Mouse (Mus musculus) liver, postnatal 0 days (tissue): ENCODE measurements around the gene Ern1. TPM values are rescaled to one million over a fixed set of nuclear protein-coding genes. Genes with fewer than 3 reads are reported as not detected.

ENCODE experiments used
- ATAC-seq: fragments of 200-750 bp; cut with Nextera tagmentation; 2 replicates; pipeline ENCODE4 v1.8.0; 2017; ENCODE audit warnings: mild to moderate bottlenecking, moderate library complexity
- DNase-seq: peaks from one replicate; pipeline ENCODE4 v3.0.0-alpha.2; 2016
- H3K27ac ChIP-seq: fragments of 300-500 bp; sonication (generic); 2 replicates; pipeline ENCODE4 v1.5.1; 2014; ENCODE audit warnings: antibody characterized with exemption, moderate library complexity, mild to moderate bottlenecking, low read depth
- H3K27me3 ChIP-seq: fragments of 300-500 bp; sonication (generic); 2 replicates; pipeline ENCODE4 v1.6.1; 2014; ENCODE audit warnings: low read length, control low read depth, mixed read lengths; ENCODE audit not compliant: insufficient read depth
- H3K36me3 ChIP-seq: fragments of 300-500 bp; sonication (generic); replicated peaks from 2 replicates; pipeline ENCODE4 v1.6.1; 2014; ENCODE audit warnings: mild to moderate bottlenecking, control low read depth, low read length, moderate library complexity, mixed read lengths; ENCODE audit not compliant: insufficient read depth
- H3K4me1 ChIP-seq: fragments of 300-500 bp; sonication (generic); 2 replicates; pipeline ENCODE4 v1.6.1; 2014; ENCODE audit warnings: antibody characterized with exemption, mild to moderate bottlenecking, control low read depth; ENCODE audit not compliant: insufficient read depth
- H3K4me2 ChIP-seq: fragments of 300-500 bp; sonication (generic); 2 replicates; pipeline ENCODE4 v1.6.1; 2014; ENCODE audit warnings: low read depth, mild to moderate bottlenecking, low read length, moderate library complexity, mixed read lengths
- H3K4me3 ChIP-seq: fragments of 300-500 bp; sonication (generic); 2 replicates; pipeline ENCODE4 v1.5.1; 2014; ENCODE audit warnings: low read depth, low read length
- H3K9ac ChIP-seq: fragments of 300-500 bp; sonication (generic); replicated peaks from 2 replicates; pipeline ENCODE4 v1.6.1; 2014; ENCODE audit warnings: mild to moderate bottlenecking, moderate library complexity
- H3K9me3 ChIP-seq: fragments of 300-500 bp; sonication (generic); 2 replicates; pipeline ENCODE4 v1.6.1; 2016; ENCODE audit warnings: mild to moderate bottlenecking, control low read depth, low read length, mixed read lengths
- CTCF ChIP-seq: sonication (generic); IDR thresholded peaks from 2 replicates; pipeline ENCODE4 v1.5.1; 2016; ENCODE audit warnings: antibody characterized with exemption, low read depth
- EP300 ChIP-seq: IDR thresholded peaks from 2 replicates; pipeline ENCODE4 v1.6.1; 2016; ENCODE audit warnings: antibody characterized with exemption, low read depth, mild to moderate bottlenecking
- WGBS: fragments of 180-500 bp; shearing (Covaris S2); extraction: QIAGEN DNeasy Blood & Tissue Kit; methylation state at CpG from one replicate; pipeline ENCODE4 v1.1.7; 2014; ENCODE audit not compliant: insufficient replicate concordance; 5-methylcytosine and 5-hydroxymethylcytosine counted together
- polyA plus RNA-seq: library from polyadenylated mRNA; unstranded; fragments of >200 nt; fragmentation: Nextera tagmentation; extraction: Ambion mirVana; gene quantifications from 2 replicates; pipeline ENCODE4 v1.2.1, GENCODE M21; 2015

The Ern1 gene
- polyA plus RNA-seq, 1 experiment from 2014 or later, result 2.9 TPM

DNA sequence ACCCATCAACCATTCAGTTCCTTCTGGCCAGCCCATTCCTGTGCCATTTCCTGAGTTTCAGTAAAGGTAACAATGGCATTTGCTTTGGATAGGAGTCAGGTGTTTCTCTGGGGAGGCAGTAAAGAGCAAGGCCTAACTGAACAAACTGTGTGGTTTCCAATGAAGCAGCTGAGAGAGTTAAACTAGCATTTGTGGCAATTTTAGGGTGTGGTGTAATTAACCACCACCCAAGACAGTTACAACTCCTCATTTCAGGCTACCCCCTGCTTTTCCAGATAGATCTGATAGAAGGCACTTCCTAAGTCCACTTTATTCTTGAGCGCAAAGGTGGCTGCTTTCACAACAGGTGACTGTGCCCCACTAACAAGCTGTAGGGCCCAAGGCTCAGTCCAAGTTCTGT is 19.1 kb downstream of the Ern1 start:
- 54% methylated on average over 1 of the region's 1 CpGs for WGBS
- TF ChIP-seq CTCF (no peak), EP300 (no peak)
- H3K27me3 ChIP-seq, result no peaks in the 10 kb centered on the region
- H3K9ac ChIP-seq, result no peak overlapping the region
- H3K9me3 ChIP-seq, result no peaks in the 10 kb centered on the region
- DNase-seq (no peak), ATAC-seq (no peak)
- no peak overlapping the region for H3K4me2 ChIP-seq
- H3K36me3 ChIP-seq, result no peaks in the 10 kb centered on the region
- peaks cover 25% of the 10 kb centered on the region for H3K4me1 ChIP-seq
- no peak overlapping the region for H3K27ac ChIP-seq
- H3K4me3 ChIP-seq, result no peak overlapping the region

DNA sequence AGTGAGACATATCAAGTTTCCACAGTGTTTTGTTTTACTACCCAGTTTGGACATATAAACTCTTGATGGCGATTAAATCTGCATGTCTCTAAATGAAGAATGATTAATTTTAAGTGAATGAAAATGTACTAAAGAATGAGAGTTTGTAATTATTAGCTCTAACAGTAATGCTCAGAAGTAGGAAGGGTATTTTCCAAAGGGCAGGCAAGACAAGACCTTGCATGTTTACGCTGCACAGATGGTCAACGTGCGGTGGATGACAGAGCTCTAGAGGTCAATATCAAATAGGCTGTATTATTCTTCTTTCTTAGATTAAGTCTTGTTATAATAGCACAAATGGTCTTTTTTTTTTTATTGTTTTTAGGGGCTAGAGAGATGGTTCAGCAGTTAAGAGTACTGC is 21.7 kb downstream of the Ern1 start:
- H3K4me2 ChIP-seq, result no peak overlapping the region
- H3K4me3 ChIP-seq, result no peak overlapping the region
- ATAC-seq (no peak), DNase-seq (no peak)
- WGBS, result 70% methylated on average over 4 of the region's 4 CpGs
- H3K4me1 ChIP-seq, result peaks cover 34% of the 10 kb centered on the region
- H3K9ac ChIP-seq, result no peak overlapping the region
- no peak for TF ChIP-seq EP300
- H3K36me3 ChIP-seq, result no peaks in the 10 kb centered on the region
- no peak overlapping the region for H3K27ac ChIP-seq
- no peaks in the 10 kb centered on the region for H3K27me3 ChIP-seq
- no peaks in the 10 kb centered on the region for H3K9me3 ChIP-seq

- no peak for ATAC-seq
- WGBS, result 95% methylated on average over 1 of the region's 1 CpGs
- H3K27ac ChIP-seq, result no peak overlapping the region
- no peak overlapping the region for H3K9ac ChIP-seq
- H3K4me3 ChIP-seq, result no peak overlapping the region
- no peak for DNase-seq
- H3K9me3 ChIP-seq, result no peaks in the 10 kb centered on the region
- H3K36me3 ChIP-seq, result no peaks in the 10 kb centered on the region
- peaks cover 34% of the 10 kb centered on the region for H3K4me1 ChIP-seq
- H3K27me3 ChIP-seq, result no peaks in the 10 kb centered on the region
- no peak overlapping the region for H3K4me2 ChIP-seq
- no peak for TF ChIP-seq CTCF
Observed at GRCm38 (mm10) chr11:106465545-106465903, 22.1 kb downstream of the Ern1 start.

DNA sequence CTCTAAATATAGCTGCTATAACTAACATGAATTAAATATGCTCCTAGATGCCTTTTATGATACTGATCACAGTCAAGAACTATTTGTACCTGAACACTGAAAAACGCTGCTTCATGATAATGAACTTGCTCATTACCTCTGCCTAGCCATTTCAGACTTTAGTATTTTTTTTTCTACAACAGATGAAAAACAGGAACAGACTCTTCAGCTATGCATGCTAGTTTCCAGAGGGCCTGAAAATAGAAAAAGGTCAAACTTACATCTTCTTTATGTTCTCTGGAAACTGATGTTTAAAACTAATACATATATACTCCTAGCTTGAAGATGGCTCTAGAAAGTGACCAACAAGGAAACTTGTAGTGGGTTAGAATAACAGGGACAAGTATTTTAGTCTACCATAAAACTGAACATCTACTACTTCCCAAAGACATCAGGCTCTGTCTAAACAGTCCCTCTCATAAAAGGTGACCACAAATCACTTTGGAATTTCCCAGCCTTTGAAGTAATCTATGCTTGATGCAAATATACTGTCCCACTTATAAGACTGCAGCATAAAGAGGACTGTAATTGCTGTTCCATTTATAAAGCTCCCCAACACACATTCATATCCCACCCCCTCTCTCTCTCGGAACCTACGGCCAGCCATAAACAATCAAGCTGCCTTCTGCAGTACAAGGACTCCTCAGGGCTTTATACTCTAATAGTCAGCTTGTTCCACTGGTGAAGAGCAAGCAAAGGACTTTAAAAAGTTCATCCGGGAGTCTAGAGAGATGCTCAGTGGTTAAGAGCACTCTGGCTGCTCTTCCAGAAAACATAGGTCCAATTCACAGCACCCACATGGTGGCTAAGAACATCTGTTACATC is 22.7 kb downstream of the Ern1 start:
- H3K27me3 ChIP-seq, result no peaks in the 10 kb centered on the region
- no peaks in the 10 kb centered on the region for H3K36me3 ChIP-seq
- no peak for TF ChIP-seq CTCF
- TF ChIP-seq EP300, result no peak
- no peak overlapping the region for H3K9ac ChIP-seq
- H3K27ac ChIP-seq, result no peak overlapping the region
- H3K4me3 ChIP-seq, result no peak overlapping the region
- peaks cover 34% of the 10 kb centered on the region for H3K4me1 ChIP-seq
- 67% methylated on average over 4 of the region's 4 CpGs for WGBS
- DNase-seq (no peak), ATAC-seq (no peak)
- H3K4me2 ChIP-seq, result no peak overlapping the region
- H3K9me3 ChIP-seq, result no peaks in the 10 kb centered on the region

DNA sequence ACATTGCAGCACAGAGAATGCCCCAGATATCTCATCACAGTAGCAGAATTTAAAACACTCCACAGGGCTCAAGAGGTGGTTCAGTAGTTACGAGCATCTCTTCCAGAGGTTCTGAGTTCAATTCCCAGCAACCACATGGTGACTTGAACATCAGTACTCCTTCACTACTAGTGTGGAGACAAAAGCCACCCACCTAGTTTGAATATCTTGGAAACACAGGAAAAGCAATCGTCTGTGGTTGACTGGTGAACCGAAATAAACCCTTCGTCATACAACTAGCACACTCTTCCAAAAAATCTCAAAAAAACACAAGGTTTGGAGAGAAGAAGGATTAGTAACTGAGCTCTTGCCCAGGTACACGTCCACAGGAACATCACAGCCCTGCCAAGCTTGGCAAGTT is 23.8 kb downstream of the Ern1 start:
- DNase-seq (no peak), ATAC-seq (no peak)
- H3K4me3 ChIP-seq, result no peak overlapping the region
- TF ChIP-seq EP300 (no peak), CTCF (no peak)
- 41% methylated on average over 5 of the region's 5 CpGs for WGBS
- no peaks in the 10 kb centered on the region for H3K27me3 ChIP-seq
- no peak overlapping the region for H3K4me2 ChIP-seq
- peaks cover 26% of the 10 kb centered on the region for H3K4me1 ChIP-seq
- H3K27ac ChIP-seq, result no peak overlapping the region
- no peaks in the 10 kb centered on the region for H3K9me3 ChIP-seq
- H3K36me3 ChIP-seq, result no peaks in the 10 kb centered on the region
- no peak overlapping the region for H3K9ac ChIP-seq

GRCm38 (mm10) chr11:106462309-106462708 is 25.3 kb downstream of the Ern1 start:
- Histone ChIP-seq H3K4me3 (no peak overlapping the region), H3K4me1 (peaks cover 20% of the 10 kb centered on the region), H3K36me3 (no peaks in the 10 kb centered on the region), H3K27ac (0 out of 2 replicates have a peak overlapping the region, but pooled peaks have one; percentile 19), H3K4me2 (no peak overlapping the region), H3K9me3 (no peaks in the 10 kb centered on the region), H3K27me3 (no peaks in the 10 kb centered on the region), H3K9ac (no peak overlapping the region)
- ATAC-seq (no peak), DNase-seq (no peak)
- TF ChIP-seq EP300 (no peak), CTCF (no peak)
- 26% methylated on average over 3 of the region's 3 CpGs for WGBS
